Mouse (Mus musculus) heart, embryonic 15.5 days (tissue): ENCODE measurements around the gene Osbp. TPM values are rescaled to one million over a fixed set of nuclear protein-coding genes. Genes with fewer than 3 reads are reported as not detected.
A peak's percentile ranks its signal among the peaks of the same experiment; 100 is the strongest.

Source experiments
- ATAC-seq: fragments of 200-750 bp; cut with Nextera tagmentation; replicated peaks from 2 replicates; pipeline ENCODE4 v1.8.0; 2017; ENCODE audit warnings: low read depth, moderate TSS enrichment; ENCODE audit not compliant: insufficient number of reproducible peaks, insufficient read depth, low FRiP score
- H3K27ac ChIP-seq: fragments of 300-500 bp; sonication (generic); 2 replicates; pipeline ENCODE4 v1.5.1; 2015; ENCODE audit warnings: mild to moderate bottlenecking, inconsistent platforms
- H3K27me3 ChIP-seq: fragments of 300-500 bp; sonication (generic); 2 replicates; pipeline ENCODE4 v1.6.1; 2015; ENCODE audit warnings: inconsistent platforms
- H3K36me3 ChIP-seq: fragments of 300-500 bp; sonication (generic); 2 replicates; pipeline ENCODE4 v1.6.1; 2015; ENCODE audit warnings: mild to moderate bottlenecking, inconsistent platforms
- H3K4me1 ChIP-seq: fragments of 300-500 bp; sonication (generic); replicated peaks from 2 replicates; pipeline ENCODE4 v1.6.1; 2015; ENCODE audit warnings: inconsistent platforms
- H3K4me2 ChIP-seq: fragments of 300-500 bp; sonication (generic); 2 replicates; pipeline ENCODE4 v1.6.1; 2015; ENCODE audit warnings: inconsistent platforms, mild to moderate bottlenecking, moderate library complexity
- H3K4me3 ChIP-seq: fragments of 300-500 bp; sonication (generic); 2 replicates; pipeline ENCODE4 v1.5.1; 2015; ENCODE audit warnings: mild to moderate bottlenecking, inconsistent platforms
- H3K9ac ChIP-seq: fragments of 300-500 bp; sonication (generic); 2 replicates; pipeline ENCODE4 v1.6.1; 2015; ENCODE audit warnings: mild to moderate bottlenecking, inconsistent platforms
- H3K9me3 ChIP-seq: fragments of 300-500 bp; sonication (generic); replicated peaks from 2 replicates; pipeline ENCODE4 v1.6.1; 2016; ENCODE audit warnings: inconsistent platforms
- WGBS: fragments of 180-500 bp; shearing (Covaris S2); methylation state at CpG from one replicate; pipeline ENCODE4 v1.1.7; 2015; ENCODE audit warnings: mixed read lengths; 5-methylcytosine and 5-hydroxymethylcytosine counted together
- polyA plus RNA-seq: library from polyadenylated mRNA; unstranded; fragments of >200 nt; fragmentation: Nextera tagmentation; extraction: Ambion mirVana; gene quantifications from 2 replicates; pipeline ENCODE4 v1.2.1, GENCODE M21; 2015

The Osbp gene
- polyA plus RNA-seq, 1 experiment from 2014 or later, result 4.3 TPM

DNA sequence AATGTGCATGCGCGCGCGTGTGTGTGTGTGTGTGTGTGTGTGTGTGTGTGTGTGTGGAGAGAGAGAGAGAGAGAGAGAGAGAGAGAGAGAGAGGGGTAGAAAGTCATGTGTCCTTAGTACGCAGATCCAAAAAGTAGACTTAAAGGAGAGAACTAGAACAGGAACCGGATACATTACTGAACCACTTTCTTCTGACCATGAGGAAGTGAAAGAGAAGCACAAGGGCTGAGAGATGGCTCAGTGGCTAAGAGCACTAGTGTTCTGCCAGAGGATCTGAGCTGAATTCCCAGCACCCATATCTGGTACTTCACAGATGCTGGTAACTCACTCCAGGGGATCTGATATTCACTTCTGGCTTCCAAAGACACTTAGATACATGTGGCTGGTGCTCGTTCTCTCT, 23.6 kb downstream of the Osbp start:
- H3K36me3 ChIP-seq, result peaks cover 86% of the 10 kb centered on the region
- no peaks in the 10 kb centered on the region for H3K9me3 ChIP-seq
- H3K27me3 ChIP-seq, result no peaks in the 10 kb centered on the region
- H3K9ac ChIP-seq, result no peak overlapping the region
- 88% methylated on average over 7 of the region's 7 CpGs for WGBS
- ATAC-seq, result no peak
- no peak overlapping the region for H3K4me2 ChIP-seq
- no peaks in the 10 kb centered on the region for H3K4me1 ChIP-seq
- H3K27ac ChIP-seq, result no peak overlapping the region
- H3K4me3 ChIP-seq, result no peak overlapping the region

DNA sequence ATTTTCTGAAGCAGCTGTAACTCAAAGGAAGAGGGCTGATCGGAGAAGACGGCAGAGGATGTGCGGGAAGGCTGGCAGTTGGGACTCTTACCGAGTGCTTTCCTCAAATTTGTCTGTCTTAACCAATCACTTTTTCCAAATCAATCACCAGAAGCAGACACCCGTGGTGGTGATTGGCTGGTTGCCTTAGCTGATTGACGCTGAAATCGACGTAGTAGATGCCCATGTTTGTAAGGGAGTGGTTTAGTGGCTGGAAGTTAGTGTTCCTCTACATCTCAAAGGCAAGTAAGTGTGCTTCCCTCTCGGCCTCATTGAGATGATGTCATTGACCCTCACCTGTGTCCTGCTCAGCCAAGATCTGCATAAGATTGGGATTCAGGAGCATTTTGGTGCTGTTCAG, 26.3 kb downstream of the Osbp start:
- no peak for ATAC-seq
- H3K36me3 ChIP-seq, result peaks cover 72% of the 10 kb centered on the region
- H3K9me3 ChIP-seq, result no peaks in the 10 kb centered on the region
- H3K4me1 ChIP-seq, result 0 out of 2 replicates have a peak, but pooled peaks cover 4% of the 10 kb centered on the region
- H3K27ac ChIP-seq, result no peak overlapping the region
- no peak overlapping the region for H3K4me3 ChIP-seq
- 89% methylated on average over 9 of the region's 9 CpGs for WGBS
- H3K27me3 ChIP-seq, result no peaks in the 10 kb centered on the region
- no peak overlapping the region for H3K4me2 ChIP-seq
- H3K9ac ChIP-seq, result no peak overlapping the region

DNA sequence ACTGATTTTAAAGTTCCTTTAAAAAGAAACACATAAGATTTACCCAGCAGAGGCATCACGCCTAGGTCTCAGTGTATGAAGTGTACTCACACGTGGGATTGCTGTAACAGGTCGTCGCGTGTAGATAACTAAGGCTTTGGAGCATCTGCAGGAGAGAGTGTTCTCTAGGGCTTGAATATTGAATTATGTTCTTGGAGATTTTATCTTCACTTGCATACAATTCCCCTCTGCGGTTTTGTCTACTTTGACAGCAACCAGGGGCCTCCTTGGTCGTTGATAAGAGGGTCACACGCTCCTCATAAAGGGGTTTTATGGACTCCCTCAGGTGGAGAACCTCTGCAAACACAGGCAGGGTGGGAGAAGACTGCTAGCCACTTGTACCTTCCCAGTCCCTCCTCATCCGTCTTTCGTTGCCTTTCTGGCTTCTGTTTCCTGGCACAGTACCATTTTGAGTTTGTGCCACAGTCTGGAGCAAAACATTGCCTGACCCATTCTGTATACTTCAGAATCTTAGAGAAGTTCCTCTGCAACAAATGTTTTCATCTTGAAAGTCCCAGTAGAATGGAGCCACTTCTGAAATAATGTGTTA, 26.8 kb downstream of the Osbp start:
- Histone ChIP-seq H3K4me2 (no peak overlapping the region), H3K27me3 (no peaks in the 10 kb centered on the region), H3K36me3 (peaks cover 69% of the 10 kb centered on the region), H3K4me3 (no peak overlapping the region), H3K9me3 (no peaks in the 10 kb centered on the region), H3K27ac (no peak overlapping the region), H3K9ac (no peak overlapping the region), H3K4me1 (0 out of 2 replicates have a peak, but pooled peaks cover 4% of the 10 kb centered on the region)
- 81% methylated on average over 10 of the region's 10 CpGs for WGBS
- ATAC-seq, result no peak

DNA sequence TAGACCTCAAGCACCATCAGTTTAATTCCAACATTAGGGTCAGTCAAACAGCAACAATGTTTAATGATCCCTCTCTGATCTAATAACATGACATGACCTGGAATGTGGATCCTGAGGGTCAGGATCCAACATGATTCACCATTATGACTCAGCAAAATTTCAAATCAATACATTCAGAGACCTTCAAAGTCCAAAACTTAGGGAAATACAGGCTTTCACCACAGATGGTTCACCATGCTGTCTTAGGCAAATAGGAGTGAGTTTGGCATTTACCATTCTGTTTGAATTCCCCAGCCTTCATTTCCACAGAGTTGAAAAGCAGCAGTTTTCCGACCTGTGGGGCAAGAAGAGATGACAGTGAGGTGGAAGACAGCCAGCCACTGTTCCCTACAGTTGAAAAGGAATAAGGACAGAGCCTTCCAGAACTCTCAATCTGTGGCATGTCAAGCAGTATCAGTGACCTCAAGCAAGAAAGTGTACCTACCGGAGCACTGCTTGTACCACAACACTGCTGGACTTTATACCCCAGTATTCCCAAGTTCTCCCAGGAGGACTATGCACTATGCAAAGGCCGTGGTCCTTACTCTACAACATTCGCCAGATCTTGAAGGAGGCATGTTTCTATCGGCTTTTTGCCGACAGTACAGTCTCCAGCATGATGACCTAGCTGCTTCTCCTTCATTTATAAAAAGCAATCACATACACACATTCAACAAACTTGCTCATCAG, 29.1 kb downstream of the Osbp start:
- H3K36me3 ChIP-seq, result peaks cover 47% of the 10 kb centered on the region
- H3K9ac ChIP-seq, result no peak overlapping the region
- no peak overlapping the region for H3K27ac ChIP-seq
- H3K27me3 ChIP-seq, result no peaks in the 10 kb centered on the region
- H3K9me3 ChIP-seq, result no peaks in the 10 kb centered on the region
- 84% methylated on average over 6 of the region's 6 CpGs for WGBS
- no peak for ATAC-seq
- no peak overlapping the region for H3K4me3 ChIP-seq
- H3K4me1 ChIP-seq, result 0 out of 2 replicates have a peak, but pooled peaks cover 6% of the 10 kb centered on the region
- H3K4me2 ChIP-seq, result no peak overlapping the region

DNA sequence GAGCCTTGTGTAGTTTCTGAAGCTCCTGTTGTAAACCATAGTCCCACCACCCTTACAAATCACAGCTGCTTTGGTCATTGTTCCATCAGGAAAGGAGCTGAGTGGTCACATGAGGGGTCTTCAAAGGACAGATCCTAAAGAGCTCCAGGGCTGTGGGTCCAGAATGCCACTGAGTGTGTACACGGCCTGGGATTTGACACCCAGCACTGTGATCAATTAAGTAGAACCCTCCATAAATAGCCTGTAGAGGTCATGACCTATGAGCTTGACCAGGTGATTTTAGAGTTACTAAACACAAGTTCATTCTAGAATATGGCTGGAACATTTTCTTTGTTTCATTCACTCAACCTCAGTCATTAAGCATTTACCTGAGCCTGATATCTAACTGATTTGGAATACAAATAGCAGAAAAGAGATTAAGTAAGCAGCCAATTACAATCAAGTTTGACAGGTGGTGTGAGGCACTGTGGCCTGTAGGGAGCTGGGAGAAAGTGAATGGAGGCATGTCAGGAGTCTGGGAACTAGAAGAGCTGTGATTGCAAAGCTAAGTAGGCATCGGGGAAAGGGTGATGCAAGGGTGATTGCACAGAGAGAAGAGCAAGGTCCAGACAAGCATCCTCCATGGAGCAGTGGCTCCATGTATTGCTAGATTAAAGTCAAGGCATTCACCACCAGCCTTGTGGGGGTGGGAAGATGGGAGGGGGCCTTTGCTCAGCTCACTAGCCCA, 30.1 kb downstream of the Osbp start:
- Histone ChIP-seq H3K27ac (no peak overlapping the region), H3K9ac (no peak overlapping the region), H3K4me1 (0 out of 2 replicates have a peak, but pooled peaks cover 6% of the 10 kb centered on the region), H3K27me3 (no peaks in the 10 kb centered on the region), H3K4me3 (no peak overlapping the region), H3K4me2 (no peak overlapping the region), H3K9me3 (no peaks in the 10 kb centered on the region), H3K36me3 (peaks cover 38% of the 10 kb centered on the region)
- 36% methylated on average over 2 of the region's 2 CpGs for WGBS
- ATAC-seq, result no peak

DNA sequence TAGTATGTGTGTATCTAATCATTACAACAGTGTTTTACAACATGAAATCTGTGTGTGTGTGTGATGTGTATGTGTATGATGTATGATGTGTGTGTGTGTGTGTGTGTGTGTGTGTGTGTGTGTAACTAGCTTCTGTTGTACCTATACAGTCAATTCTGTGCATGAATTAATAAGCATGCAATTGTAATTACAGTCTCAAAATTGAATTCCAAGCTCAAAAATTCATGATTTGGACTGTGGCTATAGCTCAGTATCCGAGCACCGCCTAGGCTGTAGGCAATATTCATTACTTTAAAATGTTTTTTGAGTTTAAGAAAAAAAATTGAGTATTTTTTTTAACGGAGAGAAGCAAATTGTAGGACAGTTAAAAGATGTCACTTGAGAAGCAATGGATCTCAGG, 35.9 kb downstream of the Osbp start:
- ATAC-seq, result no peak
- Histone ChIP-seq H3K27me3 (no peaks in the 10 kb centered on the region), H3K27ac (no peak overlapping the region), H3K4me1 (peaks cover 15% of the 10 kb centered on the region), H3K36me3 (no peaks in the 10 kb centered on the region), H3K9ac (no peak overlapping the region), H3K4me3 (no peak overlapping the region), H3K9me3 (no peaks in the 10 kb centered on the region), H3K4me2 (no peak overlapping the region)
- WGBS, result 36% methylated on average over 3 of the region's 3 CpGs

DNA sequence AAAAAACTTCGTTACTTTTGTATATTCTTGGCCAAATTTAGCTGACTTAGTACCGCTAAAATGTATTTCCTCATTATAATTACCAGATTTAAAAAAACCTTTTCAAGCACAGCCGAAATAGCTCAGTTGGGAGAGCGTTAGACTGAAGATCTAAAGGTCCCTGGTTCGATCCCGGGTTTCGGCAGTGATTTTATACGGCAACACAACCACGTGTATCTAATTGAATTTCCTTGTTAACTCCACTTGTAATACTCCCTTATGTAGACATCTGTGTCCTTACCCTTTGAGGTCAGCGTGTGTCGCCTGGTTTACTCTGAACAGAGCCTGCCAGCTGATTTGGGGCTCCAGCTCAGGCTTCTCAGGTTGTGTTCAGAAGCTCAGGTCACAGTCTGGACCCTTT, 36.4 kb downstream of the Osbp start:
- Histone ChIP-seq H3K27ac (no peak overlapping the region), H3K9me3 (no peaks in the 10 kb centered on the region), H3K4me3 (peak overlapping the region; percentile 1; the same call in 1 of the 2 replicates), H3K9ac (no peak overlapping the region), H3K4me2 (peak overlapping the region; percentile 44; the same call in 1 of the 2 replicates), H3K27me3 (no peaks in the 10 kb centered on the region), H3K4me1 (peaks cover 19% of the 10 kb centered on the region), H3K36me3 (no peaks in the 10 kb centered on the region)
- WGBS, result 9% methylated on average over 11 of the region's 11 CpGs
- ATAC-seq, result no peak; the same call in 1 of the 2 replicates

DNA sequence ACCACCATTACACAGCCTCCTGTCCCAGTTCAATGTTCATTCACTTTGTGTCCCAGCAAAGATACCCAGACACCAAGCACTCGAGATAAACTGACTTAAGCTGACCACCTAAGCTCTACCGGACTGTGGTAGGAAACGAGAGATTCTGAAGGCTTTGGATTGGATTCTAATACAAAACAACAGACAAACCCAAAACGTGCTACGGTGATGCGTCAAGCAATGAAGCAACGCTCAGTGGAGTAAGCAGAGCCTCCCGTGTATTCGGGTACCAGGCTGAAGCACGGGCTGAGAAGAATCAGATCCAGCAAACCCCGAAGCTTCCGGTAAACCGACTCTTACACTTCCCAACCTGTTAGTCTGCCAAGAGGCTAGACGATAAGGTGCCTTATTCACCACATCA, 37.0 kb downstream of the Osbp start:
- no peaks in the 10 kb centered on the region for H3K27me3 ChIP-seq
- H3K9ac ChIP-seq, result no peak overlapping the region
- H3K9me3 ChIP-seq, result no peaks in the 10 kb centered on the region
- 0 out of 2 replicates have a peak overlapping the region, but pooled peaks have one; percentile 44 for H3K4me2 ChIP-seq
- no peak overlapping the region for H3K27ac ChIP-seq
- H3K36me3 ChIP-seq, result no peaks in the 10 kb centered on the region
- WGBS, result 44% methylated on average over 14 of the region's 14 CpGs
- H3K4me3 ChIP-seq, result no peak overlapping the region
- no peak for ATAC-seq
- H3K4me1 ChIP-seq, result peaks cover 24% of the 10 kb centered on the region

DNA sequence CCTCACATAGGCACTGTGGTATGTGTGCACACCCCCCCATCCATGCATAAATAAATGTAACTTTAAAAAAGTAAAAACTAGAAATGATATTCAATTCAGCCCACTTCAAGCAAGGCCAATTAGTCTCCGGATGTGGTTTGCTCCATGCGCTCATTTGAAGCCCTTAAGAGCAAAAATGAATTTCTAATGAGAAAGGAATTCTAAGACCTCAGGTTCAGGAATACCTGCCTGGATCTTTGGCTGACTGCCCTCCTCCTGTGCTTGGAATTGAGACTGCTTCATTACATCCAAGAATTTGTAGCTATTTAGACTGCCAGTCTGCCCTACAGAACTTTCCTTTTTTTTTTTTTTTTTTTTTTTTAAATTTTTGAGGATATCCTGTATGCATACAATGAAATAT, 37.8 kb downstream of the Osbp start:
- H3K27me3 ChIP-seq, result no peaks in the 10 kb centered on the region
- H3K36me3 ChIP-seq, result no peaks in the 10 kb centered on the region
- H3K4me3 ChIP-seq, result no peak overlapping the region
- no peak overlapping the region for H3K9ac ChIP-seq
- no peak overlapping the region for H3K4me2 ChIP-seq
- H3K27ac ChIP-seq, result no peak overlapping the region
- H3K4me1 ChIP-seq, result peaks cover 25% of the 10 kb centered on the region
- WGBS, result 80% methylated on average over 2 of the region's 2 CpGs
- H3K9me3 ChIP-seq, result no peaks in the 10 kb centered on the region
- no peak for ATAC-seq

DNA sequence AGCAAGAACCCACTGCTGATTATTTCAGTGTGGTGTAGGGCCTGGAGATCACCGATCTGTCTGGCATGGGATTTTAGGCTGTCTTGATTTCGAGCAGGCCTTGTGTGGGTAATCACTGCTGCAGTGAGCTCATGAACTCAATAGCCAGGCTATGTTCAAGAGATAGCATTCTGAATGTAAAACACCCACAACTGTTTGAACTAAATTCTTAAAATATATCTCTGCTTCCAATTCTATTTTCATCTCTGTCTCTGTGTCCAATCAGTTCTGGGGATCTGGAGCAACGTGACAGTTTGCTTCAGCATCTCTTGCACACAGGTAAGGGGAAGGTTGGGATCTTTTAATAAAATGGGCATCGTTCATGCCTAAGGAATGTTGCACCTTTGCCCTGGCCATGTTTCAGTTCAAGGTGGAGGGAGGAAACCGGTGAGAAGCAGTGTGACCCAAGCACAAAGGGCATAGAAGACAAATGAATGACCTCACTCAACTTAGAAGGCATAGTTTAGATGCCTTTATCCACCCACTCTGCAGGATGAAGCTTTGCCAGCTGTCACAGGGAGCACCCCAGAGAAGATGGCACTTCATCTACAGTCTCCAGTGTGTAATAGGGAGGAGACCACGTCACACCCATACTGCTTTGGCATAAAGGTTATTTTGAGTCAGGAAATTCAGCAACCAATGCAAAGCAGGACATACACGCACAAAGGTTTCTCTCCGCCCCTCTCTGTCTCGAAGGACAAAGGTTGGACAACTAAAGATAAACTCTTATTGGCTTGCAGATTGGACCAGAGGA, 38.7 kb downstream of the Osbp start:
- H3K4me2 ChIP-seq, result peak overlapping the region; percentile 78
- H3K27ac ChIP-seq, result peak overlapping the region; percentile 80
- H3K36me3 ChIP-seq, result no peaks in the 10 kb centered on the region
- ATAC-seq, result no peak
- H3K9me3 ChIP-seq, result no peaks in the 10 kb centered on the region
- H3K27me3 ChIP-seq, result no peaks in the 10 kb centered on the region
- 34% methylated on average over 9 of the region's 9 CpGs for WGBS
- H3K4me1 ChIP-seq, result peaks cover 28% of the 10 kb centered on the region
- no peak overlapping the region for H3K9ac ChIP-seq
- H3K4me3 ChIP-seq, result peak overlapping the region; percentile 59
